Mouse (Mus musculus) forebrain, embryonic 10.5 days (tissue): Measurements from ENCODE around the gene Morn3. TPM values are rescaled to one million over a fixed set of nuclear protein-coding genes. Genes with fewer than 3 reads are reported as not detected.

ENCODE experiments used
- DNase-seq: peaks from one replicate; pipeline ENCODE4 v3.0.0-alpha.2; 2017; ENCODE audit warnings: low spot score; ENCODE audit errors: extremely low spot score
- H3K27ac ChIP-seq: fragments of 300-500 bp; sonication (generic); 2 replicates; pipeline ENCODE4 v1.5.1; 2016; ENCODE audit warnings: mild to moderate bottlenecking
- H3K27me3 ChIP-seq: fragments of 300-500 bp; sonication (generic); 2 replicates; pipeline ENCODE4 v1.6.1; 2016; ENCODE audit warnings: mild to moderate bottlenecking; ENCODE audit not compliant: poor library complexity, severe bottlenecking
- H3K36me3 ChIP-seq: fragments of 300-500 bp; sonication (generic); replicated peaks from 2 replicates; pipeline ENCODE4 v1.6.1; 2016; ENCODE audit warnings: mild to moderate bottlenecking, moderate library complexity
- H3K4me1 ChIP-seq: fragments of 300-500 bp; sonication (generic); 2 replicates; pipeline ENCODE4 v1.6.1; 2016
- H3K4me3 ChIP-seq: fragments of 300-500 bp; sonication (generic); 2 replicates; pipeline ENCODE4 v1.5.1; 2016; ENCODE audit warnings: mild to moderate bottlenecking, moderate library complexity
- H3K9me3 ChIP-seq: fragments of 300-500 bp; sonication (generic); 2 replicates; pipeline ENCODE4 v1.6.1; 2016; ENCODE audit warnings: mild to moderate bottlenecking, moderate library complexity
- WGBS: fragments of 180-500 bp; shearing (Covaris S2); methylation state at CpG from one replicate; pipeline ENCODE4 v1.1.7; 2016; 5-methylcytosine and 5-hydroxymethylcytosine counted together
- polyA plus RNA-seq: library from polyadenylated mRNA; unstranded; fragments of >200 nt; fragmentation: Nextera tagmentation; extraction: Ambion mirVana; gene quantifications from 2 replicates; pipeline ENCODE4 v1.2.1, GENCODE M21; 2016

Gene Morn3
- polyA plus RNA-seq, 1 experiment from 2014 or later, result 0.26 TPM

DNA sequence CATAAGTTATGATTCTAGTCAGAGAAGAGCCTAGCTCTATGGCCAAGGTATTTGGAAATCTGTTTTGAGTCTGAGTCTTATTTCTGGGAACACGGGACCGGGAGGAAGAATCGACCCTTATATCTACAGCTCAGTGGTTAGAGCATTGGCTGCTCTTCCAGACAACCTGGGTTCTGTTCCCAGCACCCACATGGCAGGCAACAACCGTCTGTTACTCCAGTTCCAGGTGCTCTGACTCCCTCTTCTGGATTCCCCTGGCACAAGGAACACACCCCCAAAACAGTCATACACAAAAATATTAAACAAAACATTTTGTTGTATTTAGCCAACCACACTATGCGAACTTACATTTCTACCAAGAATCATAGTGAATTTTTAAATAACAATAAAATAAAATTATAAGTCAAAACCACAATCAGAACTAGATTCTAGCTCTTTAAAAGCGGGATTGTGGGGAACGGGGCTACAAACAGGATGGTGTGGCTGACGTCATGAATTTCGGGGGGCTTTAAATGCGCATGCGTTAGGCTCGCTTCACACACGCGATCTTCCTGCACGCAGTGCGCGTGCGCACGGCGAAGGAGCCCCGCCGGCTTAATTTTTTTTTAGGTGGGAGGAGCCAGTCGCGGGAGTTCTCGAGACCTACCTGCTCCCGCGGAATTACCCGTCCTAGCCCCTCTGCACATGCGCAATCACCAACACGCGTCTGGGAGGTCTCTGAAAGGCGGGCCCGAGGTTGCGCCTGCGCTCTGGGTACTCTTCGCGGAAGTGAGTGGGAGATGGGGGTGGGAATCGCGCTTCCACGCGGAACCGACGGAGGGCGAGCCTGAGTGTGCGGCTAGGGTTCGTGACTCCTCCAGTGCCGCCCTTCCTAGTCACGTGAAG, 10.8 kb upstream of the Morn3 start:
- Histone ChIP-seq H3K27ac (peak overlapping the region; percentile 82), H3K36me3 (no peaks in the 10 kb centered on the region), H3K9me3 (0 out of 2 replicates have a peak, but pooled peaks cover 4% of the 10 kb centered on the region), H3K27me3 (no peaks in the 10 kb centered on the region), H3K4me3 (peak overlapping the region; percentile 50), H3K4me1 (peaks cover 17% of the 10 kb centered on the region)
- 8% methylated on average over 48 of the region's 48 CpGs for WGBS
- DNase-seq, result peak; percentile 100

GRCm38 (mm10) chr5:123051736-123052135, 4.9 kb upstream of the Morn3 start:
- Histone ChIP-seq H3K4me3 (no peak overlapping the region), H3K4me1 (peaks cover 13% of the 10 kb centered on the region), H3K27ac (no peak overlapping the region), H3K27me3 (no peaks in the 10 kb centered on the region), H3K36me3 (no peaks in the 10 kb centered on the region), H3K9me3 (no peaks in the 10 kb centered on the region)
- WGBS, result 79% methylated on average over 5 of the region's 5 CpGs
- no peak for DNase-seq

GRCm38 (mm10) chr5:123050918-123051317, 4.1 kb upstream of the Morn3 start:
- DNase-seq, result no peak
- H3K9me3 ChIP-seq, result no peaks in the 10 kb centered on the region
- H3K4me1 ChIP-seq, result peaks cover 17% of the 10 kb centered on the region
- no peak overlapping the region for H3K4me3 ChIP-seq
- 89% methylated on average over 9 of the region's 9 CpGs for WGBS
- H3K27ac ChIP-seq, result no peak overlapping the region
- H3K36me3 ChIP-seq, result no peaks in the 10 kb centered on the region
- no peaks in the 10 kb centered on the region for H3K27me3 ChIP-seq

- 6% methylated on average over 12 of the region's 12 CpGs for WGBS
- peak; percentile 65 for DNase-seq
- H3K27me3 ChIP-seq, result no peaks in the 10 kb centered on the region
- H3K4me3 ChIP-seq, result peak overlapping the region; percentile 50
- no peaks in the 10 kb centered on the region for H3K9me3 ChIP-seq
- H3K4me1 ChIP-seq, result peaks cover 21% of the 10 kb centered on the region
- H3K36me3 ChIP-seq, result no peaks in the 10 kb centered on the region
- H3K27ac ChIP-seq, result peak overlapping the region; percentile 86
Measured at GRCm38 (mm10) chr5:123049271-123049670, 2.5 kb upstream of the Morn3 start.

GRCm38 (mm10) chr5:123045561-123046295, 1.1 kb downstream of the Morn3 start:
- WGBS, result 39% methylated on average over 9 of the region's 9 CpGs
- Histone ChIP-seq H3K27me3 (no peaks in the 10 kb centered on the region), H3K36me3 (no peaks in the 10 kb centered on the region), H3K27ac (no peak overlapping the region), H3K9me3 (no peaks in the 10 kb centered on the region), H3K4me1 (peaks cover 24% of the 10 kb centered on the region), H3K4me3 (no peak overlapping the region)
- DNase-seq, result no peak

DNA sequence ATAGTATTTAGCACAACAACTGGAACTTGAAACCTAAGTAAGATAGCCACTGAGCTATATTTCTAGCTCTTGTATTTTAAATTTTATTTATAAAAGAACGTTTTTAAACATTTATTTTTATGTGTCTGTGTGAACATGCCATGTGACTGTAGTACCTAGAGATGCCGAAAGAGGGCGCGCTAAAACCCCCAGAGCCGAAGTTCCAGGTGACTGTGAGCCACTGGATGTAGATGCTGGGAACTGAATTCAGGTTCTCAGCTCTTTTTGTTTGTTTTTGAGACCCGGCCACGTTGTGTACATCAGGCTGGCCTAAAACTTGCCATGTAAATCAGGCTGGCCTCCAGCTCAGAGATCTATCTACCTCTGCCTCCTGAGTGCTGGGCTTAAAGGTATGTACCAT, 3.0 kb downstream of the Morn3 start:
- H3K27me3 ChIP-seq, result no peaks in the 10 kb centered on the region
- 24% methylated on average over 7 of the region's 7 CpGs for WGBS
- DNase-seq, result no peak
- peaks cover 21% of the 10 kb centered on the region for H3K4me1 ChIP-seq
- H3K9me3 ChIP-seq, result no peaks in the 10 kb centered on the region
- H3K36me3 ChIP-seq, result no peaks in the 10 kb centered on the region
- no peak overlapping the region for H3K4me3 ChIP-seq
- H3K27ac ChIP-seq, result no peak overlapping the region

DNA sequence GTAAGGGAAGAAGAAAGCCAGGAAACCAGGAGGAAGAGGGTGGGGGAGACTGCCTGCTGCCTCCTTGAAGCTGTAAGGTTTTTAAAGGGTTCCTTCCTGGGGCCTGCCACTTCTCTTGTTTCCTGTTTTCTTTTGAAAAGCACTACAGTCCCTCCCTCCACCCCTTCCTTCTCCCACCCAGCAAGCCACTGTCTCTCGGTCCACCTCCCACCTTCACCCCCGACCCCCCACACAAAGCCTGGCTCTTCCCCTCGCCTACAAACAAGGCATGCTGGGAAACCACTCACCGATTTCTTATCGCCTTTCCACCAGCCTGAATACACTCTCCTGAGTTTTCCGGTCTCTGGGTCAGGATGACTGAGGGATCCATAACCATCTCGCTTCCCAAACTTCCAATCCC, 6.0 kb downstream of the Morn3 start:
- DNase-seq, result no peak
- H3K27ac ChIP-seq, result 0 out of 2 replicates have a peak overlapping the region, but pooled peaks have one; percentile 45
- 67% methylated on average over 7 of the region's 7 CpGs for WGBS
- H3K27me3 ChIP-seq, result 0 out of 2 replicates have a peak, but pooled peaks cover 3% of the 10 kb centered on the region
- peaks cover 17% of the 10 kb centered on the region for H3K4me1 ChIP-seq
- H3K36me3 ChIP-seq, result no peaks in the 10 kb centered on the region
- H3K9me3 ChIP-seq, result no peaks in the 10 kb centered on the region
- H3K4me3 ChIP-seq, result no peak overlapping the region

GRCm38 (mm10) chr5:123039120-123039752, 7.6 kb downstream of the Morn3 start:
- DNase-seq, result peak; percentile 67
- H3K27me3 ChIP-seq, result 0 out of 2 replicates have a peak, but pooled peaks cover 3% of the 10 kb centered on the region
- H3K27ac ChIP-seq, result peak overlapping the region; percentile 62; the same call in 1 of the 2 replicates
- no peaks in the 10 kb centered on the region for H3K36me3 ChIP-seq
- peak overlapping the region; percentile 50 for H3K4me3 ChIP-seq
- whole genome bisulfite sequencing, result 4% methylated on average over 25 of the region's 25 CpGs
- H3K4me1 ChIP-seq, result peaks cover 20% of the 10 kb centered on the region
- no peaks in the 10 kb centered on the region for H3K9me3 ChIP-seq

DNA sequence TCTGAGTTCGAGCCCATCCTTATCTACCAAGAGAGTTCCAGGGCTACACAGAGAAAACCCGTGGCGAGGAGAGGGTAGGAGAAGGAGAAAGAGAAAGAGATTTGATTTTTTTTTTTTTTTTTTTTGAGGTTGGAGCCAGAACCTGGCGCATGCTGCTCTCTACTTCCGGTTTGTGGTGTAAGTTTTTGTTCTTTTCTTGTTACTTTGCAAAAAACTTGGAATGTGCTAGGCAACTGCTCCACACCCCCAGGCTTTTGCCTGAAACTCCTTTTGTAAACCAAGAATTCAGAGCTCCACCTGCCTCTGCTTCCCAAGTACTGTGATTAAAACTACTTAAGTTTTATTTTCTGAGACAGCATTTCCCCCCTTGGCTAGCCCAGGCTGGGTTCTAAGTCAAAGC, 8.7 kb downstream of the Morn3 start:
- H3K4me1 ChIP-seq, result peaks cover 20% of the 10 kb centered on the region
- 0 out of 2 replicates have a peak, but pooled peaks cover 3% of the 10 kb centered on the region for H3K27me3 ChIP-seq
- no peak overlapping the region for H3K4me3 ChIP-seq
- H3K36me3 ChIP-seq, result no peaks in the 10 kb centered on the region
- DNase-seq, result no peak
- WGBS, result 93% methylated on average over 5 of the region's 5 CpGs
- no peaks in the 10 kb centered on the region for H3K9me3 ChIP-seq
- H3K27ac ChIP-seq, result no peak overlapping the region

- no peak overlapping the region for H3K4me3 ChIP-seq
- no peak for DNase-seq
Measured at GRCm38 (mm10) chr5:123035564-123035963, 11.3 kb downstream of the Morn3 start.

GRCm38 (mm10) chr5:123035089-123035488, 11.7 kb downstream of the Morn3 start:
- 92% methylated on average over 4 of the region's 4 CpGs for WGBS
- Histone ChIP-seq H3K27me3 (0 out of 2 replicates have a peak, but pooled peaks cover 3% of the 10 kb centered on the region), H3K9me3 (peaks cover 8% of the 10 kb centered on the region; the same call in 1 of the 2 replicates), H3K4me1 (peaks cover 17% of the 10 kb centered on the region), H3K27ac (no peak overlapping the region), H3K4me3 (no peak overlapping the region), H3K36me3 (peaks cover 20% of the 10 kb centered on the region)
- DNase-seq, result no peak

More at GRCm38 (mm10) chr5:123035564-123035963, 11.3 kb downstream of the Morn3 start:
- peaks cover 17% of the 10 kb centered on the region for H3K4me1 ChIP-seq
- H3K9me3 ChIP-seq, result peaks cover 8% of the 10 kb centered on the region; the same call in 1 of the 2 replicates
- 0 out of 2 replicates have a peak, but pooled peaks cover 3% of the 10 kb centered on the region for H3K27me3 ChIP-seq
- peaks cover 17% of the 10 kb centered on the region for H3K36me3 ChIP-seq
- H3K27ac ChIP-seq, result no peak overlapping the region
- WGBS, result 59% methylated on average over 6 of the region's 6 CpGs

GRCm38 (mm10) chr5:123033646-123034160, 13.1 kb downstream of the Morn3 start:
- WGBS, result 78% methylated on average over 7 of the region's 7 CpGs
- Histone ChIP-seq H3K9me3 (peaks cover 8% of the 10 kb centered on the region; the same call in 1 of the 2 replicates), H3K4me1 (peaks cover 6% of the 10 kb centered on the region), H3K27me3 (0 out of 2 replicates have a peak, but pooled peaks cover 3% of the 10 kb centered on the region), H3K27ac (no peak overlapping the region), H3K4me3 (no peak overlapping the region), H3K36me3 (peaks cover 32% of the 10 kb centered on the region)
- DNase-seq, result no peak
